Mouse (Mus musculus) heart, postnatal 0 days (tissue): ENCODE measurements around the gene Poldip3. TPM values are rescaled to one million over a fixed set of nuclear protein-coding genes. Genes with fewer than 3 reads are reported as not detected.

Source experiments
- ATAC-seq: fragments of 200-750 bp; cut with Nextera tagmentation; 2 replicates; pipeline ENCODE4 v1.8.0; 2017; ENCODE audit warnings: low read depth, moderate number of reproducible peaks, moderate library complexity; ENCODE audit not compliant: insufficient read depth
- DNase-seq: peaks from one replicate; pipeline ENCODE4 v3.0.0-alpha.2; 2016; ENCODE audit warnings: low spot score
- H3K27ac ChIP-seq: fragments of 300-500 bp; sonication (generic); 2 replicates; pipeline ENCODE4 v1.5.1; 2014; ENCODE audit warnings: low read depth, mild to moderate bottlenecking
- H3K27me3 ChIP-seq: fragments of 300-500 bp; sonication (generic); 2 replicates; pipeline ENCODE4 v1.6.1; 2014; ENCODE audit warnings: low read length, mixed read lengths; ENCODE audit not compliant: control insufficient read depth, insufficient read depth
- H3K36me3 ChIP-seq: fragments of 300-500 bp; sonication (generic); replicated peaks from 2 replicates; pipeline ENCODE4 v1.6.1; 2014; ENCODE audit warnings: low read length, mixed read lengths; ENCODE audit not compliant: control insufficient read depth, insufficient read depth
- H3K4me1 ChIP-seq: fragments of 300-500 bp; sonication (generic); 2 replicates; pipeline ENCODE4 v1.6.1; 2014; ENCODE audit warnings: antibody characterized with exemption; ENCODE audit not compliant: control insufficient read depth, insufficient read depth
- H3K4me2 ChIP-seq: fragments of 300-500 bp; sonication (generic); 2 replicates; pipeline ENCODE4 v1.6.1; 2014; ENCODE audit warnings: low read depth, mild to moderate bottlenecking, low read length, moderate library complexity
- H3K4me3 ChIP-seq: fragments of 300-500 bp; sonication (generic); 2 replicates; pipeline ENCODE4 v1.5.1; 2014; ENCODE audit warnings: low read depth, low read length
- H3K9ac ChIP-seq: fragments of 300-500 bp; sonication (generic); replicated peaks from 2 replicates; pipeline ENCODE4 v1.6.1; 2014; ENCODE audit warnings: low read depth, low read length, mixed read lengths
- H3K9me3 ChIP-seq: fragments of 300-500 bp; sonication (generic); replicated peaks from 2 replicates; pipeline ENCODE4 v1.6.1; 2016; ENCODE audit warnings: low read length; ENCODE audit not compliant: control insufficient read depth
- CTCF ChIP-seq: IDR thresholded peaks from 2 replicates; pipeline ENCODE4 v1.5.1; 2016; ENCODE audit warnings: antibody characterized with exemption, control low read depth, low read depth
- EP300 ChIP-seq: IDR thresholded peaks from 2 replicates; pipeline ENCODE4 v1.6.1; 2016; ENCODE audit warnings: antibody characterized with exemption, low read depth
- WGBS: fragments of 180-500 bp; shearing (Covaris S2); extraction: QIAGEN DNeasy Blood & Tissue Kit; methylation state at CpG from one replicate; pipeline ENCODE4 v1.1.7; 2014; 5-methylcytosine and 5-hydroxymethylcytosine counted together
- polyA plus RNA-seq: library from polyadenylated mRNA; unstranded; fragments of >200 nt; fragmentation: Nextera tagmentation; extraction: Ambion mirVana; gene quantifications from 2 replicates; pipeline ENCODE4 v1.2.1, GENCODE M21; 2015
- total RNA-seq: library from RNA; depleted of rRNA; stranded (reverse); fragments of >200 nt; gene quantifications from 2 replicates; pipeline ENCODE4 v1.2.3, GENCODE M21; 2014; ENCODE audit warnings: low replicate concordance

Poldip3 gene
- total and polyA plus RNA-seq, 2 experiments from 2014 or later, result 38.3 to 63.6 TPM

- no peak for DNase-seq
- Histone ChIP-seq H3K4me1 (no peaks in the 10 kb centered on the region; the same call in 1 of the 2 replicates), H3K27me3 (no peaks in the 10 kb centered on the region), H3K9me3 (no peaks in the 10 kb centered on the region), H3K36me3 (peaks cover 14% of the 10 kb centered on the region; the same call in 1 of the 2 replicates), H3K27ac (peak overlapping the region; percentile 83), H3K9ac (peak overlapping the region; percentile 75), H3K4me3 (peak overlapping the region; percentile 63), H3K4me2 (peak overlapping the region; percentile 89)
- 0% methylated on average over 8 of the region's 8 CpGs for WGBS
- TF ChIP-seq CTCF, result no peak
- TF ChIP-seq EP300, result no peak
- no peak for ATAC-seq
Measured at GRCm38 (mm10) chr15:83100332-83100662, 48.9 kb downstream of the Poldip3 start.

GRCm38 (mm10) chr15:83099533-83100331 is 49.5 kb downstream of the Poldip3 start:
- peak; percentile 96 for DNase-seq
- Histone ChIP-seq H3K4me2 (peak overlapping the region; percentile 89), H3K4me3 (peak overlapping the region; percentile 63), H3K27ac (peak overlapping the region; percentile 83), H3K4me1 (no peaks in the 10 kb centered on the region; the same call in 1 of the 2 replicates), H3K9me3 (no peaks in the 10 kb centered on the region), H3K27me3 (no peaks in the 10 kb centered on the region), H3K9ac (peak overlapping the region; percentile 75), H3K36me3 (peaks cover 11% of the 10 kb centered on the region; the same call in 1 of the 2 replicates)
- WGBS, result 4% methylated on average over 31 of the region's 31 CpGs
- no peak for TF ChIP-seq EP300
- TF ChIP-seq CTCF, result no peak
- ATAC-seq, result peak; percentile 95

- Histone ChIP-seq H3K4me3 (no peak overlapping the region), H3K9ac (no peak overlapping the region), H3K9me3 (no peaks in the 10 kb centered on the region), H3K4me2 (no peak overlapping the region), H3K4me1 (no peaks in the 10 kb centered on the region; the same call in 1 of the 2 replicates), H3K27ac (no peak overlapping the region), H3K27me3 (no peaks in the 10 kb centered on the region), H3K36me3 (no peaks in the 10 kb centered on the region)
- DNase-seq (no peak), ATAC-seq (no peak)
- WGBS, result 29% methylated on average over 2 of the region's 2 CpGs
- TF ChIP-seq EP300 (no peak), CTCF (peak; percentile 42)
Measured at GRCm38 (mm10) chr15:83095950-83096349, 53.2 kb downstream of the Poldip3 start.

- H3K4me2 ChIP-seq, result no peak overlapping the region
- ATAC-seq (no peak), DNase-seq (no peak)
- H3K9ac ChIP-seq, result no peak overlapping the region
- H3K27ac ChIP-seq, result no peak overlapping the region
- WGBS, result 80% methylated on average over 2 of the region's 2 CpGs
- H3K36me3 ChIP-seq, result no peaks in the 10 kb centered on the region
- H3K4me3 ChIP-seq, result no peak overlapping the region
- TF ChIP-seq EP300 (no peak), CTCF (no peak)
- no peaks in the 10 kb centered on the region for H3K9me3 ChIP-seq
- H3K27me3 ChIP-seq, result peaks cover 8% of the 10 kb centered on the region
- H3K4me1 ChIP-seq, result no peaks in the 10 kb centered on the region
Measured at GRCm38 (mm10) chr15:83093687-83094086, 55.5 kb downstream of the Poldip3 start.

GRCm38 (mm10) chr15:83090874-83091273 is 58.3 kb downstream of the Poldip3 start:
- ATAC-seq (no peak), DNase-seq (no peak)
- H3K27me3 ChIP-seq, result peaks cover 8% of the 10 kb centered on the region
- TF ChIP-seq EP300 (no peak), CTCF (no peak)
- H3K27ac ChIP-seq, result no peak overlapping the region
- H3K9ac ChIP-seq, result no peak overlapping the region
- H3K9me3 ChIP-seq, result no peaks in the 10 kb centered on the region
- H3K4me2 ChIP-seq, result no peak overlapping the region
- no peak overlapping the region for H3K4me3 ChIP-seq
- 46% methylated on average over 3 of the region's 3 CpGs for WGBS
- H3K4me1 ChIP-seq, result no peaks in the 10 kb centered on the region
- H3K36me3 ChIP-seq, result no peaks in the 10 kb centered on the region

GRCm38 (mm10) chr15:83089429-83089605 is 59.9 kb downstream of the Poldip3 start, which contains the start of gene Serhl:
Gene Serhl, plus strand, starts transcription at chr15:83089506.
- H3K9ac ChIP-seq, result no peak within 1 kb of the TSS
- H3K4me1 ChIP-seq, result no peaks in the 10 kb centered on the region
- WGBS, result 39% methylated on average over 7 of the region's 7 CpGs
- no peak within 1 kb of the TSS for H3K4me2 ChIP-seq
- no peaks in the 10 kb centered on the region for H3K36me3 ChIP-seq
- H3K9me3 ChIP-seq, result no peaks in the 10 kb centered on the region
- DNase-seq, result no peak
- peaks cover 8% of the 10 kb centered on the region for H3K27me3 ChIP-seq
- H3K4me3 ChIP-seq, result no peak within 1 kb of the TSS
- no peak within 1 kb of the TSS for H3K27ac ChIP-seq
- ATAC-seq, result no peak
- TF ChIP-seq EP300 (no peak), CTCF (no peak)
